Mouse (Mus musculus) right cerebral cortex, postnatal 10 days (tissue): ENCODE measurements around the gene Man2c1.

Experiments used
- DNase-seq, 2 experiments: peaks; one replicate each; pipeline ENCODE4 v3.0.0; 2021; ENCODE audit warnings: low spot score in 2 of 2

Man2c1 gene

GRCm38 (mm10) chr9:57130577-57131433, at the start of gene Man2c1:
Man2c1 (plus strand) TSS chr9:57130690.
- DNase-seq = peak; percentile 96

GRCm38 (mm10) chr9:57082236-57082635, 48.3 kb upstream of the Man2c1 start:
- DNase-seq = no peak

GRCm38 (mm10) chr9:57117261-57117755, 13.2 kb upstream of the Man2c1 start:
- no peak for DNase-seq

- DNase-seq = no peak
Measured at GRCm38 (mm10) chr9:57129641-57130040, 849 bp upstream of the Man2c1 start.

- DNase-seq = no peak
Measured at GRCm38 (mm10) chr9:57137246-57137645, 6.8 kb downstream of the Man2c1 start.

- DNase-seq = no peak
Measured at GRCm38 (mm10) chr9:57137777-57138176, 7.3 kb downstream of the Man2c1 start.

- DNase-seq = no peak
Measured at GRCm38 (mm10) chr9:57138507-57138906, 8.0 kb downstream of the Man2c1 start.

GRCm38 (mm10) chr9:57139110-57139509, 8.6 kb downstream of the Man2c1 start:
- DNase-seq = no peak

GRCm38 (mm10) chr9:57139571-57139970, 9.1 kb downstream of the Man2c1 start:
- no peak for DNase-seq

GRCm38 (mm10) chr9:57141417-57142353, 11.2 kb downstream of the Man2c1 start:
- no peak for DNase-seq

GRCm38 (mm10) chr9:57143212-57143611, 12.7 kb downstream of the Man2c1 start:
- DNase-seq = no peak

- DNase-seq = no peak
Measured at GRCm38 (mm10) chr9:57144830-57145229, 14.3 kb downstream of the Man2c1 start.

GRCm38 (mm10) chr9:57146451-57147066, 16.1 kb downstream of the Man2c1 start:
- no peak for DNase-seq

GRCm38 (mm10) chr9:57147205-57148143, 17.0 kb downstream of the Man2c1 start:
- peak in 1 of 2 experiments; percentile 31 for DNase-seq

- DNase-seq = peak; percentile 93 to 97
Measured at GRCm38 (mm10) chr9:57148144-57148878, 17.8 kb downstream of the Man2c1 start, which contains the start of gene Neil1. Neil1 (minus strand) TSS chr9:57148305.

- DNase-seq = no peak
Measured at GRCm38 (mm10) chr9:57149021-57149420, 18.5 kb downstream of the Man2c1 start.

- DNase-seq = no peak
Measured at GRCm38 (mm10) chr9:57150192-57150591, 19.7 kb downstream of the Man2c1 start.

GRCm38 (mm10) chr9:57152331-57152730, 21.8 kb downstream of the Man2c1 start:
- DNase-seq = no peak

GRCm38 (mm10) chr9:57156383-57156782, 25.9 kb downstream of the Man2c1 start:
- DNase-seq = no peak

GRCm38 (mm10) chr9:57156823-57157222, 26.3 kb downstream of the Man2c1 start:
- no peak for DNase-seq
